22 mouse cellular contexts compared by ENCODE assay signal in genomic region chr8:92212786-92213535, GRCm38 (mm10).
"Had no signal": no experiment of that assay in that cellular context is flagged by ENCODE, and none has a peak within 500 bp of the region (broad histone marks: within the 10 kb centered on the region; RNA-seq: fewer than 3 reads in every experiment).

No protein-coding gene starts in this region.

- H3K4me1 ChIP-seq: megakaryocyte, embryonic 14.5 days; neural tube, embryonic 12.5 days; stomach, embryonic 15.5 days had no signal

- H3K4me2 ChIP-seq: limb, embryonic 12.5 days; limb, embryonic 15.5 days; liver, embryonic 11.5 days; lung, embryonic 14.5 days; neural tube, embryonic 12.5 days; stomach, embryonic 15.5 days had no signal

- DNase-seq: kidney, adult 2 months; kidney, postnatal 25 days; layer of hippocampus, adult 9-11 months; liver, postnatal 0 days; lung, embryonic 14.5 days; lung, postnatal 36 days; midbrain, embryonic 14.5 days; right cerebral cortex, adult 18-20 months; right cerebral cortex, postnatal 14 days; right cerebral cortex, postnatal 4 days; thymus, postnatal 25 days had no signal

- H3K36me3 ChIP-seq: limb, embryonic 12.5 days; limb, embryonic 15.5 days; midbrain, embryonic 10.5 days; neural tube, embryonic 12.5 days; stomach, embryonic 15.5 days had no signal

- H3K27ac ChIP-seq: kidney, postnatal 0 days; layer of hippocampus, adult 2 months; limb, embryonic 12.5 days; limb, embryonic 15.5 days; liver, embryonic 14.5 days; midbrain, embryonic 10.5 days; neural tube, embryonic 12.5 days; stomach, embryonic 15.5 days had no signal

- H3K27me3 ChIP-seq: megakaryocyte, embryonic 14.5 days; neural tube, embryonic 12.5 days; stomach, embryonic 15.5 days had no signal

- H3K9ac ChIP-seq: limb, embryonic 12.5 days; limb, embryonic 15.5 days; liver, embryonic 14.5 days; liver, postnatal 0 days; lung, embryonic 14.5 days; neural tube, embryonic 12.5 days; stomach, embryonic 15.5 days had no signal

- H3K4me3 ChIP-seq: layer of hippocampus, adult 2 months; limb, embryonic 12.5 days; limb, embryonic 15.5 days; megakaryocyte, embryonic 14.5 days; midbrain, embryonic 10.5 days; neural tube, embryonic 12.5 days; stomach, embryonic 15.5 days had no signal

- ATAC-seq: liver, postnatal 0 days; lung, postnatal 0 days had no signal

- H3K9me3 ChIP-seq: limb, embryonic 12.5 days; limb, embryonic 15.5 days; midbrain, embryonic 10.5 days; neural tube, embryonic 12.5 days; stomach, embryonic 15.5 days had no signal
